Mouse (Mus musculus) c-Kit-positive CD71-positive TER-119-negative erythroid progenitor cells, embryonic 14.5 days (primary cell): ENCODE measurements around the gene Srgap1.

Experiments used
- DNase-seq: peaks from one replicate; pipeline ENCODE4 v3.0.0-alpha.2; 2013; ENCODE audit warnings: low read depth

The Srgap1 gene

DNA sequence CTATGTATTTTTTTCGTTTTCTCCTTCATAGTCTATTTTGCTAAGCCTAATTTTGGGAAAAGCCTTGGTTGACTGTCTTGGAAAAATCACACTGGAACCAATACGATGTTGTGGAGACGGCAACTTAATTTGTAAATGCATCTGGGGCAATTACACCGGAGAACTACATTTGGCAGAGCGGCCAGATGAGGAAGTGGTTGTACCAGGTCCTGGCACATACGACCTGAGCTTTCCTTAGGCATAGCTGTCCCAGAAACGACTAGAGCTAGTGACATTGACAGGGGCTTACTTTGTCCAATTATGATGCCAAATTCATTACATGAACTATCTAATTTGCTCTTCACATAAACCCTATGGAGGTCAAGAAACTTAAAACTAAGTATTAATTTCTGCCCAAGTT lies 226.3 kb downstream of the Srgap1 start:
- DNase-seq = no peak

- DNase-seq = no peak
Measured at GRCm38 (mm10) chr10:121817983-121818382, 229.1 kb downstream of the Srgap1 start.

- DNase-seq = no peak
Measured at GRCm38 (mm10) chr10:121807771-121808170, 239.3 kb downstream of the Srgap1 start.

DNA sequence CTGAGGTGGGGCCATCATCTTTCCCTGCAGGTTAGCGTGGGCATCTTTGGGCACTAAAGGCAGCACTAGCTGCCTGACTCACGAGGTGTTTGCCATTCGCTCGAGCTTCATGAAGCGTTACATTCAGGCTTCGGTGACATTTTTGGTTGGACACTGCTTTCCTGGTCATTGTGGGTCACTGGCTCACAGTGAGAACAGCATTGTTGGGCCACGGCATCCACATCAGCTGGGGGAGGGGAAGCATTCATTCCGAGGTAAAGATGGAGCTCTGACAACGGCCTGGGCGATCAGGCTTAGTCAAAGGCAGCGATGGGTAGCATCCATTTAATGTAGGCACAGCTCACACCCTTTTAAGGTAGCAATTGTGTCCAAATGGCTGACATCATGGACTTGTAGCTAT lies 240.3 kb downstream of the Srgap1 start:
- DNase-seq = no peak

DNA sequence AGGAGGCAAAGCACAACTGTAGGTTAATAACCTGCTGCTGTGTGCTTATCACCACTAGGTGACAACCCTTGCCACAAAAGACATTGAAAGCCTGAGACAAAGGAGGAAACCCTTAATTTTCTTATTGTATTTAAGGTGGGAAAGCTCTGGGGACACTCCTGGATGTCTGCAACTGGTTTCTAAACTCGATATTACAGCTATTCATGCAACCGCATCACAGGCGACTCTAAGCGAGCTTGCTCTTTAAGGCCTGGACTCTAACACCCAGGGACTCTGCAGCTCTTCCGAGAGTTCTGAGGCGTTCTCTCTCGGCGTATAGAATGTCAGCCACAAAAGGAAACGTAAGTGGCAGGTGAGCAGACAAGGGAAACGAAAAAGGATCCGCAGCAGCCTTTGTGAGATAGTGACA lies 241.2 kb downstream of the Srgap1 start:
- DNase-seq = no peak

GRCm38 (mm10) chr10:121804551-121804950 lies 242.6 kb downstream of the Srgap1 start:
- DNase-seq = no peak

- no peak for DNase-seq
Measured at GRCm38 (mm10) chr10:121800041-121800440, 247.1 kb downstream of the Srgap1 start.

GRCm38 (mm10) chr10:121796027-121796802 lies 250.9 kb downstream of the Srgap1 start:
- peak; percentile 34 for DNase-seq

GRCm38 (mm10) chr10:121794486-121794885 lies 252.6 kb downstream of the Srgap1 start:
- DNase-seq = no peak

DNA sequence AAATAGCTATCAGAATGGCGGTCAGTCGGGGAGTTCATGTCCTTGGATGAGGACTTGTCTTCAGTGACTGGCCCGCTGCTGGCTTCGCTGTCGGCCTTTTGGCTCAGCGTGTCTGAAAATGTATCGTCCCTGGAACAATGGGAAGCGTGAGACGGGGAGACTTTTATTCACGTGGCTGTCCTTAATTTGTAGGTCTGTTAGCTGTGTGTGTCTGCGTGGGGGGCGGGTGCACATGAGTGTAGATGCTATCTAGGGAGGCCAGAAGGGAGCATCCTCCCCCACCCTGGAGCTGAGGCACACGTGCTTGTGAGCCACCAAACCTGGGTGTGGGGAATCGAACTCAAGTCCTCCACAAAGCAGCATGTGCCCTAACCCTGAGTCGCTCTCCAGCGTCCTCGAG lies 254.5 kb downstream of the Srgap1 start:
- DNase-seq = no peak

DNA sequence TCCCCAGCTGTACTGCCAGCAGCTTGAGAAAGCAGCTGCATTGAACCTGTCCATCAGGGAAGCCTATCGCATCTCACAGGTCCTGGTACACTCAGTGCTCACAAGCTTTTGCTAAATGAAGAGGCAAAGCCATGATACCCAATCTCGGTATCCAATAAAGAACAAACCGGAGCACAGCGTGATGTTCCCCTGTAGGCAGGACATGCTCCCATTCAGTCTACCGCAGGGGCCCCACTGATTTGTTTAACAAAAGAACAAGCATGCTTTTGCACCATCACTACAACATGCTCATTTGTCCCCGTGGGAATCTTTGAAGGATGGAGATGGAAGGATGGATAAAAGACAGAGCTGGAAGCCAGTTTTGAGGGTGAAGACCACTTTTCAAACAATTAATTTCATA lies 257.0 kb downstream of the Srgap1 start:
- DNase-seq = no peak

DNA sequence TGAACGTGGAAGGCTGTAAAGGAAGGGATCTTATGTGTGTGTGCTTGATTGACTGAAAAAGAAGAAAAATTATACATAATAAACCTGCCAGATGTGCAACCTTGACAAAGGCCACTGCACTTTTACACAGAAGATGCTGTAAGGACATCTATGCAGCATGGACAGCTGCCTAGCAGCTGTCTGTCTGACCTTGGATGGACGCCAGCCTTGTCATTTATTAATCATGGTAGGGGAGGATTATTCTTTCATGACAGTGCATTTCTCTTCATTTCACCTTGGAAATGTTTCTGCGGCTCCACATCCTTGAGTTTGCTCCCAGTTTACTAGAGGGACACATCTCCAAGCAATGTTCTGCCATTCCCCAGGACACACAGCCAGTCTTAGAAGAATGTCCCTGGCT lies 258.6 kb downstream of the Srgap1 start:
- no peak for DNase-seq

GRCm38 (mm10) chr10:121781159-121781558 lies 266.0 kb downstream of the Srgap1 start:
- DNase-seq = no peak

GRCm38 (mm10) chr10:121775990-121776389 lies 271.1 kb downstream of the Srgap1 start:
- DNase-seq = no peak

- DNase-seq = no peak
Measured at GRCm38 (mm10) chr10:121773813-121774212, 273.3 kb downstream of the Srgap1 start.

DNA sequence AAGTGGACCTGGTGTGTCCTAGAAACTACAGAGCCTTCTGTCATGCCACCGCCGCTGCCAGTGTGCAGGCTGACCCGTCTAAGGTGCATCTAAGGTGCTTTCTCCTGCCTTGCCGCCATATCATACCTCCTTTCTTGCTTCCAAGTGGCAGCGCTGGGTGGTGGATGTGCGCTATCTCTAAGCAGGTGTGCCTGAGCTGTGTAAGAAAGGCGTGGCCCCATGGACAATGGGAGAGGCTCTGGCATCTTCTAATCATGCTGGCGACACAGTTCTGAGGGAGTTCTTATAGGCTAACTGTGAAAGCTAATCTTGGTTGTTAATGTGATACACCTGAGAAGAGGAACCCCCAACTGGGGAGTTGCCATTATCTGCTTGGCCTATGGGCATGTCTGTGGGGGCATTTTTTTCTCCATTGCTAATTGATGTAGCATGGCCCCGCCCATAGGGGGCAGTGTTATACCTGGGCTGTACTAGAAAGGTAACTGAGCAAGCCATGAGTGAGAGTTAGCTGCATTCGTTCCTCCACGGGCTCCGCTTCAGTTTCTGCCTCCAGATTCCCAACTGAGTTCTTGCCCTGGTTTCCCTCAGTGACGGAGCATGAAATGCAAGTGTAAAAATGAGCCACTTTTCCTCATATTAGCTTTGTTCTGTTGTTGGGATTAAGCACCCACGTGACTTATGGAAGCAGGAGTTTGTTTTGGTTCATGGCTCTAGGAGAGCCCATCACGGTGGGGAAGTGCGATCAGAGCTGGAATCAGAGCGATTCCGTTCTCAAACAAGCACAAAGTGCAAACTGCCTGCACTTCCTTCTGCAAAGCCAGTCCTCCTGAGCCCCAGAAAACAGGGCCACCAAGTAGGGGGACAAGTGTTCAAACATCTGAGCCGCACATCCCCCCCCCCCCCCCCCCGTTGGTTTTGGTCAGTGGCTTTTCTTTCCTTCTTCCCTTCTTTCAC lies 276.2 kb downstream of the Srgap1 start:
- no peak for DNase-seq

DNA sequence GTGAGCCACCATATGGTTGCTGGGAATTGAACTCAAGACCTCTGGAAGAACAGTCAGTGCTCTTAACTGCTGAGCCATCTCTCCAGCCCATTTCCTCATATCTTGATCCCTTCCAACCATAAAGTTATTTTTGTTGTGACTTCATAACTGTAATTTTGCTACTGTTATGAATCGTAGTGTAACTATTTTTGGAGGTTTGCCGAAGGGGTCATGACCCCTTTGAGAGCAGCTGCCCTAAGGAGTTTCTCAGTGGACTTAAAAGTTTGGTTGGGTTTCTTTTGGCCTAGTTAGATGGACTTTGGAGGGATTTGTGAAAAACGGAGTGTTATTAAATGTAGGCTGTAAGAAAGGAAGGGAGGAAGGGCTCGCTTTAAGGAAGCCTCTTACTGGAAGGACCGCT lies 277.4 kb downstream of the Srgap1 start:
- DNase-seq = no peak

- peak; percentile 16 for DNase-seq
Measured at GRCm38 (mm10) chr10:121767295-121767694, 279.8 kb downstream of the Srgap1 start.

- DNase-seq = no peak
Measured at GRCm38 (mm10) chr10:121765174-121766057, 281.7 kb downstream of the Srgap1 start.

GRCm38 (mm10) chr10:121764469-121765173 lies 282.5 kb downstream of the Srgap1 start:
- DNase-seq = no peak

GRCm38 (mm10) chr10:121763191-121763590 lies 283.9 kb downstream of the Srgap1 start:
- DNase-seq = no peak
